Mouse (Mus musculus) cerebellum, adult 8-10 months (tissue): ENCODE measurements around the gene Tanc1.

Experiments used
- DNase-seq: peaks from one replicate; pipeline ENCODE4 v3.0.0; 2022

The Tanc1 gene

GRCm38 (mm10) chr2:59613474-59614019 is 1.7 kb downstream of the Tanc1 start:
- no peak for DNase-seq

- DNase-seq: no peak
Measured at GRCm38 (mm10) chr2:59616890-59617289, 5.0 kb downstream of the Tanc1 start.

GRCm38 (mm10) chr2:59618996-59619395 is 7.2 kb downstream of the Tanc1 start:
- DNase-seq: no peak

- no peak for DNase-seq
Measured at GRCm38 (mm10) chr2:59620601-59621000, 8.8 kb downstream of the Tanc1 start.

- DNase-seq: no peak
Measured at GRCm38 (mm10) chr2:59622514-59623139, 10.8 kb downstream of the Tanc1 start.

- no peak for DNase-seq
Measured at GRCm38 (mm10) chr2:59623858-59624257, 12.0 kb downstream of the Tanc1 start.

- DNase-seq: no peak
Measured at GRCm38 (mm10) chr2:59625416-59625815, 13.6 kb downstream of the Tanc1 start.

- no peak for DNase-seq
Measured at GRCm38 (mm10) chr2:59625927-59626326, 14.1 kb downstream of the Tanc1 start.

GRCm38 (mm10) chr2:59626422-59626821 is 14.6 kb downstream of the Tanc1 start:
- DNase-seq: no peak

- no peak for DNase-seq
Measured at GRCm38 (mm10) chr2:59627502-59627901, 15.7 kb downstream of the Tanc1 start.

- DNase-seq: peak; percentile 52
Measured at GRCm38 (mm10) chr2:59628057-59628901, 16.4 kb downstream of the Tanc1 start.

GRCm38 (mm10) chr2:59629829-59630228 is 18.0 kb downstream of the Tanc1 start:
- DNase-seq: no peak

- DNase-seq: no peak
Measured at GRCm38 (mm10) chr2:59631406-59631805, 19.6 kb downstream of the Tanc1 start.

GRCm38 (mm10) chr2:59633761-59634430 is 22.1 kb downstream of the Tanc1 start:
- DNase-seq: no peak

GRCm38 (mm10) chr2:59637040-59637785 is 25.4 kb downstream of the Tanc1 start:
- no peak for DNase-seq

GRCm38 (mm10) chr2:59642722-59643121 is 30.9 kb downstream of the Tanc1 start:
- no peak for DNase-seq

GRCm38 (mm10) chr2:59644816-59645215 is 33.0 kb downstream of the Tanc1 start:
- peak; percentile 55 for DNase-seq

GRCm38 (mm10) chr2:59645515-59645914 is 33.7 kb downstream of the Tanc1 start:
- peak; percentile 83 for DNase-seq

GRCm38 (mm10) chr2:59646740-59647390 is 35.0 kb downstream of the Tanc1 start:
- no peak for DNase-seq

GRCm38 (mm10) chr2:59648444-59648843 is 36.6 kb downstream of the Tanc1 start:
- no peak for DNase-seq

- no peak for DNase-seq
Measured at GRCm38 (mm10) chr2:59651801-59652200, 40.0 kb downstream of the Tanc1 start.

- no peak for DNase-seq
Measured at GRCm38 (mm10) chr2:59652702-59653101, 40.9 kb downstream of the Tanc1 start.
